Mouse (Mus musculus) cerebellum, adult 9-11 months (tissue): ENCODE data around the gene Fntb.
A peak's percentile ranks its signal among the peaks of the same experiment; 100 is the strongest.

ENCODE experiments used
- DNase-seq: peaks from one replicate; pipeline ENCODE4 v3.0.0; 2022

Fntb gene

GRCm38 (mm10) chr12:76796938-76797539 is 31.6 kb downstream of the Fntb start:
- no peak for DNase-seq

- DNase-seq: no peak
These were observed 32.8 kb downstream of the Fntb start for GRCm38 (mm10) chr12:76798008-76798720.

- DNase-seq: no peak
These were observed 37.6 kb downstream of the Fntb start for GRCm38 (mm10) chr12:76803028-76803427.

- DNase-seq: peak; percentile 82
These were observed 38.4 kb downstream of the Fntb start for GRCm38 (mm10) chr12:76803700-76804252.

- DNase-seq: peak; percentile 99
These were observed 39.8 kb downstream of the Fntb start for GRCm38 (mm10) chr12:76805056-76805811.

- DNase-seq: peak; percentile 28
These were observed 42.4 kb downstream of the Fntb start for GRCm38 (mm10) chr12:76807796-76808195.

- peak; percentile 52 for DNase-seq
These were observed 45.1 kb downstream of the Fntb start for GRCm38 (mm10) chr12:76810491-76810890.

GRCm38 (mm10) chr12:76811006-76811405 is 45.6 kb downstream of the Fntb start:
- DNase-seq: peak; percentile 81

- peak; percentile 31 for DNase-seq
These were observed 48.2 kb downstream of the Fntb start for GRCm38 (mm10) chr12:76813543-76813942.

- DNase-seq: peak; percentile 71
These were observed 48.7 kb downstream of the Fntb start for GRCm38 (mm10) chr12:76814120-76814519.

GRCm38 (mm10) chr12:76816720-76817119 is 51.3 kb downstream of the Fntb start:
- peak; percentile 47 for DNase-seq

- DNase-seq: peak; percentile 77
These were observed 51.8 kb downstream of the Fntb start for GRCm38 (mm10) chr12:76817176-76817575.

- no peak for DNase-seq
These were observed 52.7 kb downstream of the Fntb start for GRCm38 (mm10) chr12:76818120-76818519.

- no peak for DNase-seq
These were observed 53.5 kb downstream of the Fntb start for GRCm38 (mm10) chr12:76818908-76819307.

GRCm38 (mm10) chr12:76819816-76820215 is 54.4 kb downstream of the Fntb start:
- DNase-seq: no peak

GRCm38 (mm10) chr12:76820615-76821014 is 55.2 kb downstream of the Fntb start:
- DNase-seq: peak; percentile 63

GRCm38 (mm10) chr12:76822002-76822650 is 56.7 kb downstream of the Fntb start:
- DNase-seq: peak; percentile 74

GRCm38 (mm10) chr12:76822651-76823041 is 57.3 kb downstream of the Fntb start, which contains the start of gene Rab15:
Rab15 (minus strand) TSS chr12:76822908.
- peak; percentile 68 for DNase-seq

GRCm38 (mm10) chr12:76825283-76825682 is 59.9 kb downstream of the Fntb start:
- DNase-seq: no peak

- peak; percentile 50 for DNase-seq
These were observed 67.3 kb downstream of the Fntb start for GRCm38 (mm10) chr12:76832704-76833103.

GRCm38 (mm10) chr12:76837101-76837843 is 71.9 kb downstream of the Fntb start:
- DNase-seq: peak; percentile 99
